Mouse (Mus musculus) kidney, postnatal 0 days (tissue): ENCODE data around the gene Robo1. TPM values are rescaled to one million over a fixed set of nuclear protein-coding genes. Genes with fewer than 3 reads are reported as not detected.
A peak's percentile ranks its signal among the peaks of the same experiment; 100 is the strongest.

Experiments used
- ATAC-seq: fragments of 200-750 bp; cut with Nextera tagmentation; replicated peaks from 2 replicates; pipeline ENCODE4 v1.8.0; 2017; ENCODE audit warnings: low read depth, moderate number of reproducible peaks, moderate TSS enrichment, moderate library complexity; ENCODE audit not compliant: low FRiP score
- DNase-seq: peaks from one replicate; pipeline ENCODE4 v3.0.0-alpha.2; 2016; ENCODE audit warnings: low spot score
- H3K27ac ChIP-seq: fragments of 300-500 bp; sonication (generic); 2 replicates; pipeline ENCODE4 v1.5.1; 2014; ENCODE audit warnings: mild to moderate bottlenecking
- H3K27me3 ChIP-seq: fragments of 300-500 bp; sonication (generic); 2 replicates; pipeline ENCODE4 v1.6.1; 2014; ENCODE audit warnings: low read length, mixed read lengths; ENCODE audit not compliant: insufficient read depth
- H3K36me3 ChIP-seq: fragments of 300-500 bp; sonication (generic); 2 replicates; pipeline ENCODE4 v1.6.1; 2014; ENCODE audit warnings: low read length, mixed read lengths; ENCODE audit not compliant: insufficient read depth
- H3K4me1 ChIP-seq: fragments of 300-500 bp; sonication (generic); replicated peaks from 2 replicates; pipeline ENCODE4 v1.6.1; 2014; ENCODE audit warnings: antibody characterized with exemption, low read length, mixed read lengths; ENCODE audit not compliant: insufficient read depth
- H3K4me2 ChIP-seq: fragments of 300-500 bp; sonication (generic); 2 replicates; pipeline ENCODE4 v1.6.1; 2014; ENCODE audit warnings: mild to moderate bottlenecking, low read length, moderate library complexity, mixed read lengths
- H3K4me3 ChIP-seq: fragments of 300-500 bp; sonication (generic); replicated peaks from 2 replicates; pipeline ENCODE4 v1.5.1; 2014; ENCODE audit warnings: low read depth, low read length
- H3K9ac ChIP-seq: fragments of 300-500 bp; sonication (generic); 2 replicates; pipeline ENCODE4 v1.6.1; 2014; ENCODE audit warnings: low read depth, low read length
- H3K9me3 ChIP-seq: fragments of 300-500 bp; sonication (generic); replicated peaks from 2 replicates; pipeline ENCODE4 v1.6.1; 2016; ENCODE audit warnings: low read length, inconsistent platforms, mixed read lengths
- CTCF ChIP-seq: IDR thresholded peaks from 2 replicates; pipeline ENCODE4 v1.5.1; 2016; ENCODE audit warnings: antibody characterized with exemption, low read depth, mild to moderate bottlenecking, moderate library complexity
- WGBS: fragments of 180-500 bp; shearing (Covaris S2); extraction: QIAGEN DNeasy Blood & Tissue Kit; methylation state at CpG from one replicate; pipeline ENCODE4 v1.1.7; 2014; 5-methylcytosine and 5-hydroxymethylcytosine counted together
- polyA plus RNA-seq: library from polyadenylated mRNA; unstranded; fragments of >200 nt; fragmentation: Nextera tagmentation; extraction: Ambion mirVana; gene quantifications from 2 replicates; pipeline ENCODE4 v1.2.1, GENCODE M21; 2015

Robo1 gene
- polyA plus RNA-seq, 1 experiment from 2014 or later: 14.5 TPM

- peak; percentile 40; the same call in 1 of the 2 replicates for ATAC-seq
- Histone ChIP-seq H3K4me2 (no peak overlapping the region), H3K27me3 (no peaks in the 10 kb centered on the region), H3K4me3 (no peak overlapping the region), H3K4me1 (no peaks in the 10 kb centered on the region), H3K27ac (no peak overlapping the region), H3K9me3 (no peaks in the 10 kb centered on the region), H3K9ac (no peak overlapping the region), H3K36me3 (no peaks in the 10 kb centered on the region)
- TF ChIP-seq CTCF: no peak
- WGBS: 68% methylated on average over 4 of the region's 4 CpGs
- DNase-seq: peak; percentile 76
Measured at GRCm38 (mm10) chr16:72930871-72931270, 622.8 kb downstream of the Robo1 start.

- no peaks in the 10 kb centered on the region for H3K36me3 ChIP-seq
- H3K4me1 ChIP-seq: no peaks in the 10 kb centered on the region
- no peaks in the 10 kb centered on the region for H3K27me3 ChIP-seq
- no peak overlapping the region for H3K27ac ChIP-seq
- ATAC-seq: no peak
- no peak overlapping the region for H3K4me2 ChIP-seq
- no peak for DNase-seq
- H3K9ac ChIP-seq: no peak overlapping the region
- TF ChIP-seq CTCF: no peak
- H3K9me3 ChIP-seq: no peaks in the 10 kb centered on the region
- H3K4me3 ChIP-seq: no peak overlapping the region
Measured at GRCm38 (mm10) chr16:72934908-72935307, 626.8 kb downstream of the Robo1 start.

- TF ChIP-seq CTCF: no peak
- H3K27me3 ChIP-seq: no peaks in the 10 kb centered on the region
Measured at GRCm38 (mm10) chr16:72937183-72937582, 629.1 kb downstream of the Robo1 start.

DNA sequence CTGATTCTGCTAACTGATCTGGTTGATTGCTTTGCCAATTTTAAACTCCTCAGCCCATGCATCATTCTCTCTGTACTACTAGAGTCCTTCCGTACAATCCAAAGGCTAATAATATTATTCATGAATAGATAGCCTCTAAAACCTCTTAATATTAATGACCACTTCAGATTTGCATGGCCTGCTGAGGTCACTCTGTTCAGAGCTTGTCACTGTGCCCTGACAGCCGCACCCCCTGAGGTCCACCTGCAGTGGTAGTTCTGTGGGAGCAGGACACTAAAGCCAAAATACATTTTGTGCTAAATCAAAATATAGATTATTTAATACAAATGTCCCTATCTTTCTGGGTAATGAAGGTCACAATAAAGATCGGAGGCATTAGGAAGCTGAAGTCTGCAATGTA lies 631.8 kb downstream of the Robo1 start:
- no peak for DNase-seq
- Histone ChIP-seq H3K4me1 (no peaks in the 10 kb centered on the region), H3K9ac (no peak overlapping the region), H3K27ac (no peak overlapping the region), H3K9me3 (no peaks in the 10 kb centered on the region), H3K4me2 (no peak overlapping the region), H3K36me3 (no peaks in the 10 kb centered on the region), H3K27me3 (no peaks in the 10 kb centered on the region), H3K4me3 (no peak overlapping the region)
- TF ChIP-seq CTCF: no peak
- WGBS: 84% methylated on average over 3 of the region's 3 CpGs
- ATAC-seq: no peak

More at GRCm38 (mm10) chr16:72937183-72937582, 629.1 kb downstream of the Robo1 start:
- ATAC-seq: no peak
- Histone ChIP-seq H3K4me2 (no peak overlapping the region), H3K4me1 (no peaks in the 10 kb centered on the region), H3K9me3 (no peaks in the 10 kb centered on the region), H3K36me3 (no peaks in the 10 kb centered on the region), H3K4me3 (no peak overlapping the region), H3K9ac (no peak overlapping the region), H3K27ac (no peak overlapping the region)
- WGBS: 63% methylated on average over 3 of the region's 3 CpGs
- no peak for DNase-seq

DNA sequence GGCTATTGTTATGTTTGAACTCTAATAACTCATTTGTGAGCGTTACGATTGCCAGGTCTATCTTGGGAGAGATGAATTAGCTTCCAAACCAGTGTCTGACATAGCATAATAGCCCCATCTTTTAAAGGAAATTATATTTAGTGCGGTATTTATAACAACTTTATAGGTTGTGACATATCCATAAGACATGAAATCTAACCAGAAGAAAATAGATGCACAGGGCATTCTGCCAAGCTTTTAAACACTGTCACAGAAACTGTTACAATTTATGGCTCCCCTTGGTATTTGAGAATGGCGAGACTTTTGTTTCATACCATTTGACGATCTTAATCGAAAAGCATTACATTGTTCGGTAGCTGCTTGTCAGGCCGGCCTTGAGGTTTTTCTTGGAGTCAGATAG lies 632.7 kb downstream of the Robo1 start:
- Histone ChIP-seq H3K4me1 (no peaks in the 10 kb centered on the region), H3K36me3 (no peaks in the 10 kb centered on the region), H3K9ac (no peak overlapping the region), H3K27me3 (no peaks in the 10 kb centered on the region), H3K4me2 (no peak overlapping the region), H3K27ac (no peak overlapping the region), H3K4me3 (no peak overlapping the region), H3K9me3 (no peaks in the 10 kb centered on the region)
- WGBS: 52% methylated on average over 8 of the region's 8 CpGs
- DNase-seq (peak; percentile 64), ATAC-seq (no peak)
- TF ChIP-seq CTCF: no peak

- no peak for TF ChIP-seq CTCF
- Histone ChIP-seq H3K27ac (no peak overlapping the region), H3K4me1 (no peaks in the 10 kb centered on the region), H3K27me3 (no peaks in the 10 kb centered on the region), H3K4me3 (no peak overlapping the region), H3K36me3 (no peaks in the 10 kb centered on the region), H3K9me3 (no peaks in the 10 kb centered on the region), H3K9ac (no peak overlapping the region), H3K4me2 (no peak overlapping the region)
- ATAC-seq (no peak), DNase-seq (peak; percentile 27)
- 90% methylated on average over 4 of the region's 4 CpGs for WGBS
Measured at GRCm38 (mm10) chr16:72944403-72944802, 636.3 kb downstream of the Robo1 start.

- no peak for TF ChIP-seq CTCF
- Histone ChIP-seq H3K36me3 (no peaks in the 10 kb centered on the region), H3K27ac (no peak overlapping the region), H3K4me3 (no peak overlapping the region), H3K9me3 (no peaks in the 10 kb centered on the region), H3K27me3 (no peaks in the 10 kb centered on the region), H3K9ac (no peak overlapping the region), H3K4me2 (no peak overlapping the region), H3K4me1 (no peaks in the 10 kb centered on the region)
- no peak for ATAC-seq
- no peak for DNase-seq
- 78% methylated on average over 6 of the region's 6 CpGs for WGBS
Measured at GRCm38 (mm10) chr16:72951969-72952368, 643.9 kb downstream of the Robo1 start.
